Mouse (Mus musculus) cerebellum, adult 9-11 months (tissue): ENCODE data around the gene Osbpl2.
A peak's percentile ranks its signal among the peaks of the same experiment; 100 is the strongest.

Source experiments
- DNase-seq: peaks from one replicate; pipeline ENCODE4 v3.0.0; 2022

Gene Osbpl2

GRCm38 (mm10) chr2:180105441-180106190, 13.5 kb upstream of the Osbpl2 start:
- peak; percentile 69 for DNase-seq

GRCm38 (mm10) chr2:180107081-180107480, 12.0 kb upstream of the Osbpl2 start:
- no peak for DNase-seq

- peak; percentile 24 for DNase-seq
Measured at GRCm38 (mm10) chr2:180108285-180108684, 10.8 kb upstream of the Osbpl2 start.

- peak; percentile 85 for DNase-seq
Measured at GRCm38 (mm10) chr2:180113909-180114890, 4.9 kb upstream of the Osbpl2 start.

- peak; percentile 69 for DNase-seq
Measured at GRCm38 (mm10) chr2:180115279-180115678, 3.8 kb upstream of the Osbpl2 start.

GRCm38 (mm10) chr2:180116081-180116493, 3.0 kb upstream of the Osbpl2 start:
- DNase-seq, result peak; percentile 52

GRCm38 (mm10) chr2:180116741-180117484, 2.2 kb upstream of the Osbpl2 start:
- DNase-seq, result peak; percentile 76

GRCm38 (mm10) chr2:180117485-180118194, 1.5 kb upstream of the Osbpl2 start:
- DNase-seq, result peak; percentile 74

- DNase-seq, result peak; percentile 60
Measured at GRCm38 (mm10) chr2:180119439-180120291, 559 bp downstream of the Osbpl2 start.

- no peak for DNase-seq
Measured at GRCm38 (mm10) chr2:180120292-180120761, 1.2 kb downstream of the Osbpl2 start.

GRCm38 (mm10) chr2:180124192-180124591, 5.1 kb downstream of the Osbpl2 start:
- no peak for DNase-seq

- DNase-seq, result peak; percentile 51
Measured at GRCm38 (mm10) chr2:180126195-180126594, 7.1 kb downstream of the Osbpl2 start.

GRCm38 (mm10) chr2:180127675-180128074, 8.6 kb downstream of the Osbpl2 start:
- no peak for DNase-seq

GRCm38 (mm10) chr2:180133231-180133630, 14.1 kb downstream of the Osbpl2 start:
- DNase-seq, result no peak

- DNase-seq, result no peak
Measured at GRCm38 (mm10) chr2:180133911-180134310, 14.8 kb downstream of the Osbpl2 start.

- DNase-seq, result no peak
Measured at GRCm38 (mm10) chr2:180135414-180135813, 16.3 kb downstream of the Osbpl2 start.

- peak; percentile 83 for DNase-seq
Measured at GRCm38 (mm10) chr2:180146091-180146490, 27.0 kb downstream of the Osbpl2 start.

GRCm38 (mm10) chr2:180147379-180147778, 28.3 kb downstream of the Osbpl2 start:
- peak; percentile 58 for DNase-seq

- DNase-seq, result peak; percentile 66
Measured at GRCm38 (mm10) chr2:180148551-180148950, 29.4 kb downstream of the Osbpl2 start.

GRCm38 (mm10) chr2:180154796-180155195, 35.7 kb downstream of the Osbpl2 start:
- DNase-seq, result peak; percentile 59

- no peak for DNase-seq
Measured at GRCm38 (mm10) chr2:180158627-180159026, 39.5 kb downstream of the Osbpl2 start.
